Mouse (Mus musculus) thymus, adult 2 months (tissue): ENCODE data around the gene Plbd2. TPM values are rescaled to one million over a fixed set of nuclear protein-coding genes. Genes with fewer than 3 reads are reported as not detected.

Source experiments
- DNase-seq: peaks from one replicate; pipeline ENCODE4 v3.0.0; 2021
- H3K27ac ChIP-seq: fragments of 200-500 bp; 2 replicates; pipeline ENCODE4 v1.5.1; 2012; ENCODE audit warnings: low read length, control low read depth; ENCODE audit not compliant: control insufficient read depth, insufficient read depth
- H3K27me3 ChIP-seq: fragments of 200-500 bp; 2 replicates; pipeline ENCODE4 v1.6.1; 2012; ENCODE audit warnings: mild to moderate bottlenecking, low read length, moderate library complexity, mixed read lengths; ENCODE audit not compliant: control insufficient read depth, insufficient read depth
- H3K36me3 ChIP-seq: fragments of 200-500 bp; 2 replicates; pipeline ENCODE4 v1.6.1; 2012; ENCODE audit warnings: mild to moderate bottlenecking, low read length, moderate library complexity; ENCODE audit not compliant: control insufficient read depth, insufficient read depth
- H3K4me1 ChIP-seq: fragments of 200-500 bp; replicated peaks from 2 replicates; pipeline ENCODE4 v1.6.1; 2012; ENCODE audit warnings: low read length; ENCODE audit not compliant: control insufficient read depth, insufficient read depth
- H3K4me3 ChIP-seq: fragments of 200-500 bp; 2 replicates; pipeline ENCODE4 v1.5.1; 2012; ENCODE audit warnings: mild to moderate bottlenecking, low read length, control low read depth, moderate library complexity; ENCODE audit not compliant: control insufficient read depth, insufficient read depth
- CTCF ChIP-seq: fragments of 200-500 bp; IDR thresholded peaks from 2 replicates; pipeline ENCODE4 v1.5.1; 2012; ENCODE audit warnings: mild to moderate bottlenecking, control low read depth, low read length, moderate library complexity, borderline replicate concordance; ENCODE audit not compliant: control insufficient read depth, poor library complexity, insufficient read depth; ENCODE audit errors: extremely low read depth
- POLR2A ChIP-seq: fragments of 200-500 bp; IDR thresholded peaks from 2 replicates; pipeline ENCODE4 v1.6.1; 2012; ENCODE audit warnings: mild to moderate bottlenecking, low read length, control low read depth, moderate library complexity; ENCODE audit not compliant: control insufficient read depth, poor library complexity, insufficient read depth; ENCODE audit errors: extremely low read depth
- WGBS: fragments of 180-500 bp; shearing (Covaris S2); methylation state at CpG from one replicate; pipeline ENCODE4 v1.1.7; 2018; 5-methylcytosine and 5-hydroxymethylcytosine counted together
- polyA plus RNA-seq: library from polyadenylated mRNA; depleted of rRNA; stranded (reverse); fragments of >200 nt; gene quantifications from 2 replicates; pipeline ENCODE4 v1.2.3, GENCODE M21; 2012; rRNA removed

Gene Plbd2
- polyA plus RNA-seq, 1 experiment: 31.5 TPM

- 3% methylated on average over 44 of the region's 44 CpGs for WGBS
- no peak for TF ChIP-seq POLR2A
- TF ChIP-seq CTCF: no peak
These were observed 68.3 kb downstream of the Plbd2 start for GRCm38 (mm10) chr5:120435006-120435681.

GRCm38 (mm10) chr5:120434231-120434735, 69.1 kb downstream of the Plbd2 start:
- H3K4me3 ChIP-seq: no peak overlapping the region
- DNase-seq: no peak
- H3K27ac ChIP-seq: no peak overlapping the region
- 8% methylated on average over 21 of the region's 21 CpGs for WGBS
- TF ChIP-seq POLR2A (no peak), CTCF (no peak)
- H3K36me3 ChIP-seq: no peaks in the 10 kb centered on the region
- H3K27me3 ChIP-seq: peaks cover 34% of the 10 kb centered on the region
- H3K4me1 ChIP-seq: no peaks in the 10 kb centered on the region

More at GRCm38 (mm10) chr5:120435006-120435681, 68.3 kb downstream of the Plbd2 start:
- no peak overlapping the region for H3K27ac ChIP-seq
- H3K4me3 ChIP-seq: no peak overlapping the region
- H3K4me1 ChIP-seq: no peaks in the 10 kb centered on the region
- H3K27me3 ChIP-seq: peaks cover 41% of the 10 kb centered on the region
- no peaks in the 10 kb centered on the region for H3K36me3 ChIP-seq
- no peak for DNase-seq

Other genes with a start within 250 kb of the Plbd2 start
- 0.03 and 0.23 TPM in 2 replicates for gene Lhx5, start 71.9 kb downstream of the Plbd2 start, polyA plus RNA-seq
- gene Sdsl, start 30.8 kb downstream of the Plbd2 start, polyA plus RNA-seq: 1.8 and 2.5 TPM in 2 replicates
- 0.65 and 0.75 TPM in 2 replicates for gene Sds, start 27.1 kb downstream of the Plbd2 start, polyA plus RNA-seq
- 21.9 and 29.1 TPM in 2 replicates for gene Slc8b1, start 7.5 kb upstream of the Plbd2 start, polyA plus RNA-seq
- gene Tpcn1, start 85.0 kb upstream of the Plbd2 start, polyA plus RNA-seq: 203 and 208 TPM in 2 replicates
- gene Iqcd, start 85.4 kb upstream of the Plbd2 start, polyA plus RNA-seq: 2.8 and 3.0 TPM in 2 replicates
- gene Rita1, start 109.0 kb upstream of the Plbd2 start, polyA plus RNA-seq: 18.8 and 20.6 TPM in 2 replicates
- 429 and 448 TPM in 2 replicates for gene Ddx54, start 109.1 kb upstream of the Plbd2 start, polyA plus RNA-seq
- 0.15 and 0.33 TPM in 2 replicates for gene Cfap73, start 130.6 kb upstream of the Plbd2 start, polyA plus RNA-seq
- 27.7 and 28.0 TPM in 2 replicates for gene Rasal1, start 145.2 kb upstream of the Plbd2 start, polyA plus RNA-seq
- 60.6 and 66.6 TPM in 2 replicates for gene Dtx1, start 208.3 kb upstream of the Plbd2 start, polyA plus RNA-seq
- 18.5 and 22.4 TPM in 2 replicates for gene Oas2, start 246.2 kb upstream of the Plbd2 start, polyA plus RNA-seq